Mouse (Mus musculus): ENCODE measurements around the gene Tctex1d4.

DNA sequence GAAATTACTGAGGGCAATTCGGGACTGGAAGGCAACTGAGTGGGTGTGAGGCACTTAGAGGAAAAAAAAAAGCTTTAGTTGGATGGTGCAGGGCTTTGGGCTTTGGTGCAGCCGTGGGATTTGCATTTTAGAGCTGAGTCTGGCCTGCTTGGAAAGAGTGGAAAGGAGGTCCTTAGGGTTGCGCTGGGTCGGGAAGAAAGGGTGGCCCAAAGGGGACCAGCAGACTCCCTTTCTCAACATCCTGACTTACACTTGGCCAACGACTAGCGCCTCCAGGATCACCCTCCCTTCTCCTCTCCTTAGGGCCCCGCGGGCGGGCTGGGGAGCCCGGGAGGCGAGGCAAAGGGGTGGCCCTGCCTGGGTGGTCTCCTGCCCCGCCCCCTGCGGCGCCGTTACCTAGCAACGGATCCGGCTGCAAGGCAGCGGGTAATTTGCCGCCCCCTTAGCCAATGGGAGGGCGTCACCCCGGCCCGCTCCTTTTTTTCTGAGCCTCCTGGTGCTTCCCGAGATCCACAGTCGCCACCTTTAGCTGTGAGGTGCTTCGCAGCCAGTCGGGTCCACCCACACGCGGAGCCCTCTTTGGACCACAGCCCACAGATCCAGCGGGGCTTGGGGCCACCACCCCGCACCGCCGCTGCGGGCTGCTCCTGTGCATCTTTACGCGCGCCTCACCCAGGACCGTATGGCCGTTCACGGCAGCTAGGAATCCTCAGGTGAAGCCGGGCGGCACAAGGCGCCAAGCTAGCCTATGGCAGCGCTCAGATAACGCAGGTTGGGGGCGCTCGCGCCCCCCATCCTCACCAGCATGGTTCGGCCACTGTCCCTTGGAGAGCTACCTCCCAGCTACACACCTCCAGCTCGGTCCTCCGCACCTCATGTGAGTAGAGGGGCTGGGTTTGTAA is 30.8 kb upstream of the Tctex1d4 start, which contains the start of gene Ptch2:
- no peak for TF ChIP-seq POLR2A (IDR thresholded peaks at IDR 0.05; ENCODE audit: low read depth, low read length)
- no peak for TF ChIP-seq CTCF (IDR thresholded peaks at IDR 0.05; ENCODE audit: borderline replicate concordance, insufficient read depth, low read length)

Measured in embryonic fibroblast, embryonic 13.5 days (primary cell).